Mouse (Mus musculus) lung, postnatal 36 days (tissue): ENCODE measurements around the gene Gli1.

ENCODE experiments used
- DNase-seq: peaks from one replicate; pipeline ENCODE4 v3.0.0; 2022; ENCODE audit warnings: mixed read lengths

Gli1 gene

GRCm38 (mm10) chr10:127343029-127343428, 1.3 kb upstream of the Gli1 start:
- DNase-seq = no peak

- no peak for DNase-seq
Measured at GRCm38 (mm10) chr10:127341360-127341690, 449 bp downstream of the Gli1 start.

GRCm38 (mm10) chr10:127340577-127341359, 1.0 kb downstream of the Gli1 start:
- DNase-seq = no peak

- peak; percentile 52 for DNase-seq
Measured at GRCm38 (mm10) chr10:127339683-127340576, 1.8 kb downstream of the Gli1 start.

GRCm38 (mm10) chr10:127338930-127339682, 2.7 kb downstream of the Gli1 start:
- DNase-seq = peak; percentile 96

GRCm38 (mm10) chr10:127337536-127338099, 4.2 kb downstream of the Gli1 start:
- DNase-seq = no peak

- no peak for DNase-seq
Measured at GRCm38 (mm10) chr10:127336952-127337351, 4.8 kb downstream of the Gli1 start.

GRCm38 (mm10) chr10:127335271-127335670, 6.5 kb downstream of the Gli1 start:
- DNase-seq = no peak

GRCm38 (mm10) chr10:127333152-127333551, 8.6 kb downstream of the Gli1 start:
- DNase-seq = no peak

- DNase-seq = no peak
Measured at GRCm38 (mm10) chr10:127332211-127332874, 9.4 kb downstream of the Gli1 start.

- DNase-seq = no peak
Measured at GRCm38 (mm10) chr10:127330212-127330611, 11.6 kb downstream of the Gli1 start.

- no peak for DNase-seq
Measured at GRCm38 (mm10) chr10:127327461-127328145, 14.2 kb downstream of the Gli1 start.

- DNase-seq = no peak
Measured at GRCm38 (mm10) chr10:127326828-127327227, 14.9 kb downstream of the Gli1 start.

- DNase-seq = no peak
Measured at GRCm38 (mm10) chr10:127326017-127326801, 15.6 kb downstream of the Gli1 start.

- DNase-seq = no peak
Measured at GRCm38 (mm10) chr10:127325454-127326016, 16.2 kb downstream of the Gli1 start.

- DNase-seq = peak; percentile 88
Measured at GRCm38 (mm10) chr10:127324495-127324894, 17.3 kb downstream of the Gli1 start.

GRCm38 (mm10) chr10:127323131-127323855, 18.5 kb downstream of the Gli1 start:
- DNase-seq = peak; percentile 66

GRCm38 (mm10) chr10:127322669-127323068, 19.1 kb downstream of the Gli1 start:
- DNase-seq = no peak

- DNase-seq = no peak
Measured at GRCm38 (mm10) chr10:127322178-127322577, 19.6 kb downstream of the Gli1 start.

GRCm38 (mm10) chr10:127321621-127322020, 20.2 kb downstream of the Gli1 start, which contains the start of gene Arhgap9:
Arhgap9 (plus strand) TSS chr10:127321964.
- no peak for DNase-seq
